Mouse (Mus musculus) right cerebral cortex, postnatal 25 days (tissue): ENCODE measurements at regions not wholly inside any gene's neighbourhood (a gene's known extent, or its start where the extent isn't known, plus 50 kb on each side); places are given as distances from the start of the nearest gene placed in this dataset.

ENCODE experiments used
- DNase-seq: peaks from one replicate; pipeline ENCODE4 v3.0.0; 2022

DNA sequence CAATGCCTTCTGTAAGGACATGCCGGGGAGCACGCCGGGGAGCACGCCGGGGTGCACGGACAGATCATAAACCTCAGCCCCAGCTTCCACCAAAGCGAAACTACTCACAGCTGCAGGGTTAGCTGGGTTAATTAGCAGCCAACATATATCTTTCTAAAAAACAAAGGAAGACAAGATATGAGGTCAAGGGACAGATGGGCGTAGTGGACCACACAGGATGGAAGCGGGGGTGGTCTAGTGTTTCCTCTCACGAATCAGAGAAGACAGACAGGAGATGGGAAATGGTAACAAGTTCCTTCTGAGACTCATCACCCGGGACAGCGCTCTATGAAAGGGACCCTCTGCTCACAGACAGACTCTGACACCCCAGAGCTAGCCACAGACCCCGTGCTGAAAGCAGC is 60.0 kb upstream of the Ajap1 start:
- no peak for DNase-seq

DNA sequence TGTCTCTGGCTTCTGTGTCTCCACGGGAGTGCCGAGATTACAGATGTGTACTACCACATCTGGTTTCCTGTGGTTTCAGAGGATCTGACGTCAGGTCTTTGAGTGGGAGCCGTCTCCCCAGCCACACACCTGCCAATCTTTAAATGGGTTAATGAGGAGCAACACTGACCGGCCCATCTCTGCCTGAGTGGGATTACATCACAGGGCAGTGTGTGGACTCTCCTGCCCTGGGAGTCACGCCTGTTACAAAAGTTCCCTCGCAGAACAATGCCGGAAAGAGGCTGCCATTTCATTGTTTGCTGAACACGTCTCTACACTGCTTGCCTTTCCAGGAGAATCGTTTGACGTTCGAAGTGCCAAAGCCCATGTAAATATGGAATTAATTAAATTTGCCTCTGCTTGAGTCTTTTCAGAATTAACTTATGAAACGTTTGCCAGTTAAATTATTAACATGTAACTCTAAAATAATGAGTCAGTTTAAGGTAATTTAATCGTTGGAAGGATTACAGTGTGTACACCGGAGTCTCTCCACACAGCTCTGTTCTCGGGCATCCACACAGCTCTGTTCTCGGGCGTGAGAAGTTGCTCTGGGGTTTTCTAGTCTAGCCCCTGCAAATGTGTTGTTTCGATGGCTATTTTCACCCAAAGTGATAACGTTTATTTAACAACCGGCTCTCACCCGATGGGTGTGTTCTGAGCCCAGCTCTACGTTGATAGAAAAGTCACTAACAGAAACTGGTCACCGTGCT is 61.5 kb upstream of the Ajap1 start:
- DNase-seq = no peak

GRCm38 (mm10) chr4:153546709-153547108 is 64.1 kb upstream of the Ajap1 start:
- no peak for DNase-seq

- DNase-seq = no peak
Measured at GRCm38 (mm10) chr4:153547111-153547510, 64.5 kb upstream of the Ajap1 start.

- DNase-seq = peak; percentile 57
Measured at GRCm38 (mm10) chr4:153547871-153548270, 65.3 kb upstream of the Ajap1 start.

DNA sequence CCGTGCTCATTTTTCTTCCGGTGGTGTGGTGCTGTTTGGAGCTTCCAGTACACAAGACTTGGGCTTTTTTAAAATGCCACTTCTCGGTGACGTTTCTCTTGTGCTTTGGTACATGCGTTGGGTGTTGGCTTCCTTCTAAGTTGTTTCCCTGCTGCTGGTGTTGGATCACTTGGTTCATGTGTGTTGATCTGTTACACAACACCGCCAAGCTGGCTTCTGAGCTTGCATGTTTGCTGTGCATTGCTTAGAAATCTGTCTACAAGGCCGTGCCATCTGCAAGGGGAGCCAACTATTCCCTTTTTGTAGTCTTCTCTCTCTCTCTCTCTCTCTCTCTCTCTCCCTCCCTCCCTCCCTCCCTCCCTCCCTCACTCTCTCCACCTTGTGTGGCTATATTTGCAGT is 68.7 kb upstream of the Ajap1 start:
- no peak for DNase-seq

DNA sequence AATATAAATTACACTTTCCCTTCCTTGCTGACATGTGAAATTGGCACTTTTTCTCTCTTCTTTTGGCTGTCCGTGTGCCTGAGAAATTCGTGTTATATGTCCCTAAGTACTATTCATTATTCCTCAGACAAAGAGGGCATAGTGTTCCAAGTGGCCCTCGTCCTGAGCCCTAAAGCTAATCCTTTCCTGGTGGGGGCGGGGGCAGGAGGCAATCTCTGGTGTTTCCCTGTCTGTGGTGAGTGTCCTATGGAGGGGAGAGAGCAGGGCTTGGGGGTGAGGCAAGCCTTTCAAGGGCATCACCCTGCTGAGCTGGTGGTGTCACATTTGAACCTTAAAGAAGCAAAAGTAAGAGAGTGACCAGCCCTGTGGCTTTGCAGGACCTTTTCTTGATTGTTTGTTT is 69.9 kb upstream of the Ajap1 start:
- no peak for DNase-seq

DNA sequence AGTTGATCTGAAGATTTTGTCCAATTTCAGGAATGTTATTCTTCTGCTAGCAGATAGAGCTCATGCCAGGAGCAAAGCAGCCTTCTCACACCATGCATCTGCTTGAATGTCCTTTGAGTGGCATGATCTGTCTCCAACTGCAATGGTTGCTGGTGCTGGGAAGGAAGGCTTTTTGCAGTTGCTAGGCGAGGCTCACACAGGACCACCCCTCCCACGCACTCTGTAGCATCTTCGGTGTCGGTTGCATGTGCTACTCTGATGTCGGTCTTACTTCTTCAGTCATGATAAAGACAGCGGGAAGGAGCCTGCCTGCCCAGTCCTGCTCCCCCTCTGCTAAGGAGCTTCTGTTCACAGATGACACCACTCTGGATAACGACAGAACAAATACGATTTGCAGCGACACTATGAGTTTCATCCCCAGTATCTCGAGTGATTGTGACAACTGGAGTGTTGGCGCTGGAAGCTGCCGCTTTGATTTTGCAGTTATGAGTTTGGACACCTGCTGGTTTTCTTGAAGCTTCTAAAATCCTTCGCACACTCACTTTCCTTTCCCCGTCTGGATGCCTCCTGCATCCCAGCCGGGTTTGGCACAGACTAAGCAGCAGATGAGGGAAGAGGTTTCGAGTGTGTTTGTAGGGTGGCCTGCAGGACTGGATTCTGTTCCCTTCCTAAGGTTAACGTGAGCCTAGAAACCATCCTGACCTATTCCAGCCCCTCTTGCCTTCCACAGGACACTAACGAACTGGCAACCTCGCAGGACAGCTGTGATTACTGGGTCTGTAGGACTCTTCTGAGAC is 75.4 kb upstream of the Ajap1 start:
- DNase-seq = peak; percentile 49

- no peak for DNase-seq
Measured at GRCm38 (mm10) chr4:153559568-153559967, 77.0 kb upstream of the Ajap1 start.

- DNase-seq = no peak
Measured at GRCm38 (mm10) chr4:153560193-153560592, 77.6 kb upstream of the Ajap1 start.

DNA sequence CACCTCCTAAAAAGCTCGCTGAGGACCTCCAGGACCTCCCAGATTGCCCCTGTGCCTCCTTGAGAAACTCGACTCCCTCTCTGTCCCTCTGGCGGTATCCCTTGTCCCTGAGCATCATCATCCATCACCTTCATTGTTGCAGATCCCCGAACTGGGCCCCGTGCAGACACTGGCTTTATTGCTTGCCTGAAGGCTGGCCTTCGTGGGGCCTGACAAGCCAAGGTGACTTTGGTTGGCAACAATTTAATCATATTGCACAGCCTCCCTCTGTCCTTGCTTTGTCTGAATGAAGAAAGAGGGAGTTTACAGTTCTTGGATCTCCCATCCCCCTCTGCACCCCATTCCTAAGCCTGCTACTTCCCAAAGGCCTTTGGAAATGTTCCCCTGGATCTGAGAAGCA is 78.3 kb upstream of the Ajap1 start:
- no peak for DNase-seq

DNA sequence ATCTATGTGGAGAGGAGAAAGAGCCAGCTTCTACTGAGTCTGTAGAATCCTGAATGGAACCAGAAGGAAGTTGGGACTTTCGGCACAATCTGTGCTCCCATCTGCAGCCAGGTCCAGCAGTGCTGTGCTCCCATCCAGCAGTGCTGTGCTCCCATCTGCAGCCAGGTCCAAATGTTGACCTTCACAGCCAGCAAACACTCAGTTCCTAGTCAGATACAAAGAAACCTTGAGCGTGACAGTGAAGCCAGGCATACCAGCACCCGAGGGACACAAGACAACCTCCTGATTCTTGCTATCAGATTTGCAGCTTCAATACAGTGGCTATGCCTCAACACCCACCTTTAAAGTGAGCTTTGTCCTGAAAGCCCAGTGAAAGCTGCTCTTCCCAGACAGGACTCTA is 79.4 kb upstream of the Ajap1 start:
- DNase-seq = no peak

GRCm38 (mm10) chr4:153567329-153567973 is 84.8 kb upstream of the Ajap1 start:
- DNase-seq = no peak

DNA sequence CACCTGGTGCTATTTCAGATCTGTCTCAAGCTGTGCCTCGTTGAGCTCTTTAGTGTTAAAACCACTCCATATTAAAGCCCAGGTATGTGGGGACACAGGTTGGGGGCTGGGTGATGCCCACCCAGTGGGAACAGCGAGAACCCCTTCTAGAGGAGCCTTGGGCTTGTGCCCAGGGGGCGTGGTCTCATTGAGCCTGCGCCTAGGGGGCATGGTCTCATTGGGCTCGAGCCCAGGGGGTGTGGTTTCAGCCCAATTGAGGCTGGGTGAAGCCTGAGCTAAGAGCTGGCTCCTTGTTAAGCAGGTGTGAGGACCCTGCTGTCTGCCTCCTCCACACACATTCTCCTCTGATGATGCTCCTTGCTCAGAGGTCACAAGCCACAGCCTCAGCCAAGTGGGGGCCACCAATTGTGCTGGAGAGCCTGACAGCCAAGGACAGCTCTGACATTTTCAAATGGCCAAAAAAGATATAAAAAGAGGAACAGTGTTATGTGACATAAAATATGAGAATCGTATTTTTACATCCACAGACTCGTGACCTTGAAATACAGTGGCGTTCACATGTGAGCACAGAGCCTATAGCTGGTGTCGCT is 90.7 kb upstream of the Ajap1 start:
- DNase-seq = no peak

DNA sequence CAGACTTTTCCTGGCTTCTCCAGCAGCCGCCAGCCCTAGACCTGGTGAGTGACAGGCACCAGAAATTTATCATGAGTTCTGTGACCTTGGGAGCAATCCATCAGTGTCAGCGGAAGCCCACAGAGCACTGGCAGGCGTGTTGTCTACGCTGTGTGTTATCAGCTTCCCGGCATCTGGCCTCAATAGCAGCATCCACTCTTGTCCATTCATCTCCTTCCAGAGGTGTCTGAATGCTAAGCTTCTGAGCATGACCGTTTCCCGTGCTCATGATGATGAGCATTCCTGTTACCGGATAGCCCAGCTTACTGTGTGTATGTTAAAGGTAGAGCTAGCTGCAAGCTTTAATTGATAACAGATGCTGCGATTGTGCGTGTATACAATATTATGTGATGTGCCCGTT is 110.7 kb upstream of the Ajap1 start:
- no peak for DNase-seq

GRCm38 (mm10) chr4:153599794-153600370 is 117.3 kb upstream of the Ajap1 start:
- peak; percentile 28 for DNase-seq

DNA sequence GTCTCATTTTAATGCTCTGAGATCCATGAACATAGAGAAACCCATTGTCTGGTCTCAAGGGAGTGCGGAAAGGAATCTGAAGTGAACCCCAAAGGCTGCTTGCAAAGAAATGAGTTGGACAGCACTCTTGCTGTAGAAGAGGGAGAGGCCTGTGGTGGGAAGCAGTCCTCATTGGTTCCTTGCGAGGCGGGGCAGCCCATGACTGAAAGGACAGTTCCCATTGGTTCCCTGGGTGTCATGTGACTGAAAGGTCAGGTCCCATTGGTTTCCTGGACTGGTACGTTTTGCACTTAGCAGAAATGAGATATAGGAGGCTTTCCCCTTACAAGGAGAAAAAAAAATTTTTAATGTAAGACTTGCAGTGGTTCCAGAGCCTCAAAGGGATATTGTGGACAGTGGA is 119.9 kb upstream of the Ajap1 start:
- no peak for DNase-seq

GRCm38 (mm10) chr4:153603056-153603840 is 120.6 kb upstream of the Ajap1 start:
- DNase-seq = no peak

DNA sequence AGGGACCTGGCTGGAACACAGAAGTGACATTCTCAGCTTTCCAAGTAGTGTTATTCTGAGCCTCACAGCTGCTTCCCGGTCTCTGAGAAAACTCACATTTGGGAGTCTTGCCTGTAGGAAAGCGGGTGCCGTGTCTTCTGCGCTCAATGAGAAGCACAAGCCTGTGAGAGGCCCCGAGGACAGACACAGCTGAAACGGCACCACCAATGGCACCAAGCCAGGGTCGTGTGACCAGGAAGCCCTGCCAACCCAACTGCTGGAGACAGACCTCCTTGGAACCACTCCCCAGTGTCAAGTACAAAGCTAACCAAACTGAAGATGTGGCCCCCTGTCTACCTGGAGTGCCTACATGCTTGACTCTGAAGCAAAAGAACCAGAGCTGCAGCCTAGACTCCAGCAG is 121.3 kb upstream of the Ajap1 start:
- peak; percentile 12 for DNase-seq

GRCm38 (mm10) chr4:153604695-153605485 is 122.3 kb upstream of the Ajap1 start:
- DNase-seq = no peak

- DNase-seq = no peak
Measured at GRCm38 (mm10) chr4:153616058-153616457, 133.4 kb upstream of the Ajap1 start.
